Mouse (Mus musculus): ENCODE data around the gene Nfkbiz.

DNA sequence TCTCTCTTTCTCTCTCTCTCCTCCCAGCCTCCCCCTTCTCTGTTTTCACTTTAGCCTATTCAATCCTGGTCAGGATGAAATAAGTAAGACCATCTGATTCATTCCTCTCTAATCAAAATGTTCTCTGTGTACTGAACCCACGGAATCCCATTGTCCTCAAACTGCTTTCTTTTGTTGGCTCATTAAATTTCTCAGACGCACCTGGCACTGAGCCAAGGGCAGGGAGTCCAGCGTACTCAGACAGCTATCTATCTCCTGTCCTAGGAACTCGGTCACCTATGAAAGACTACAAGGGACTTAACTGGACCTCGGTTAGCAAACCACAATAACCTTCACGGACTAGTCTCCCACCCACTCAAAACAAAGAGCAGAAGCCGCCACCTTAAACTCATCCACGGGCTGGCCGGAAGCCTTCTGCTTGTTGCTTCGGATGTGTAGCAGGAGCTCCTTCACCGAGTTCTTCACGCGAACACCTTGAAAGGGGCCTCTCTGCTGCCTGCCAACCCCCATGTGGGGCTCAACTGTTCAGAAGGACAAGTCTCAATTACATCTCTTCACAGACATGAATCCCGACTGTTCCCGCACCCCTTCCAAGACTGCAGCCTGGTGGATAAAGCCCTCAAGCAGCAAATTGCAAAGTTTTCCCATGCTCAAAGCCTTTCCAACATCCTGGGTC, 19.4 kb downstream of the Nfkbiz start:
- no peak for TF ChIP-seq CTCF (IDR thresholded peaks at IDR 0.05; ENCODE audit: low read depth, low read length)
- no peak for TF ChIP-seq POLR2A (IDR thresholded peaks at IDR 0.05; ENCODE audit: extremely low read depth, insufficient read depth, low read length)

All from liver, adult 2 months (tissue).